Mouse (Mus musculus): ENCODE measurements around the gene Cbwd1. TPM values are rescaled to one million over a fixed set of nuclear protein-coding genes. Genes with fewer than 3 reads are reported as not detected.

Gene Cbwd1
- polyA plus RNA-seq, 1 experiment, result 1.9 TPM

DNA sequence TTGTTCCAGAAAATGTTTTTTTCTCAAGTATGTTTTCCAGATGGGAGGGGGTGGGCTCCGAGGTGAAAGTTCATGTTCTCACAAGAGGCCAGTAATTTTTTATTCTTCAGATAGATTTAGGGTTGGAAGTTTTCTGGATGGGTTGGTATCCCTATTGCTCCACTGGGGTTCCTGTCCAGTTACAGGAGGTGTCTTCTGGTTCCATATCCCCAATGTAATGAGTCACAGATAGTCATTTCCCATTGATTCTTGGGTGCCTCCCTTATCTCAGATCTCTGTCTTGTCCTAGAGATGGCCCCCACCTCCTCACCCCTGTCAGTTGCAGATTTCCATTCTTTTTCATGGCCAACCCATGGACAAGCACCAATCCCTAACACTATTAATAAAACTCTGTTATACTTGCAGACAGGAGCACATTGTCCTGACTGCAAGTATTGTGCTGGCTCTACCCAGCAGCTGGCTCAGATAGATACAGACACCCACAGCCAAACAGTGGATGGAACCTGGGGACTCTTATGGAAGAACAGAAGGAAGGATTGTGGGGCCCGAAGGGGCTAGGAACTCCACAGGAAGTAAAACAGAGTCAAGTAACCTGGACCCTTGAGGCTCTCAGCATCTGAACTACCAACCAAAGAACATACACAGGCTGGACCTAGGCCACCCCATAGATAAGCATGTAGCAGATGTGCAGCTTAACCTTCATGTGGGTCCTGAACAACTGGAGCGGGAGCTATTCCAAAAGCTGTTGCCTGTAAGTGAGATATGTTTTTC lies 52.8 kb downstream of the Cbwd1 start:
- Histone ChIP-seq H3K4me3 (ENCODE audit: control insufficient read depth, insufficient read depth, low read length) (no peak overlapping the region), H3K36me3 (ENCODE audit: control insufficient read depth, insufficient read depth, low read length) (no peaks in the 10 kb centered on the region), H3K4me1 (replicated peaks; ENCODE audit: control insufficient read depth, insufficient read depth, low read length) (no peaks in the 10 kb centered on the region), H3K27me3 (ENCODE audit: control insufficient read depth, insufficient read depth, low read length) (no peaks in the 10 kb centered on the region), H3K27ac (ENCODE audit: control insufficient read depth, insufficient read depth, low read length) (no peak overlapping the region)
- no peak for DNase-seq
- WGBS, result 86% methylated on average over 3 of the region's 3 CpGs
- TF ChIP-seq POLR2A (IDR thresholded peaks at IDR 0.05; ENCODE audit: control insufficient read depth, extremely low read depth, insufficient read depth, low read length, poor library complexity) (no peak), CTCF (IDR thresholded peaks at IDR 0.05; ENCODE audit: borderline replicate concordance, control insufficient read depth, extremely low read depth, insufficient read depth, low read length, poor library complexity) (no peak)

GRCm38 (mm10) chr19:24907655-24908054 lies 53.8 kb downstream of the Cbwd1 start:
- WGBS, result over 99% methylated on average over 6 of the region's 6 CpGs
- TF ChIP-seq CTCF (IDR thresholded peaks at IDR 0.05; ENCODE audit: borderline replicate concordance, control insufficient read depth, extremely low read depth, insufficient read depth, low read length, poor library complexity) (no peak), POLR2A (IDR thresholded peaks at IDR 0.05; ENCODE audit: control insufficient read depth, extremely low read depth, insufficient read depth, low read length, poor library complexity) (no peak)
- Histone ChIP-seq H3K36me3 (ENCODE audit: control insufficient read depth, insufficient read depth, low read length) (no peaks in the 10 kb centered on the region), H3K27ac (ENCODE audit: control insufficient read depth, insufficient read depth, low read length) (no peak overlapping the region), H3K4me3 (ENCODE audit: control insufficient read depth, insufficient read depth, low read length) (no peak overlapping the region), H3K4me1 (replicated peaks; ENCODE audit: control insufficient read depth, insufficient read depth, low read length) (no peaks in the 10 kb centered on the region), H3K27me3 (ENCODE audit: control insufficient read depth, insufficient read depth, low read length) (no peaks in the 10 kb centered on the region)
- no peak for DNase-seq

DNA sequence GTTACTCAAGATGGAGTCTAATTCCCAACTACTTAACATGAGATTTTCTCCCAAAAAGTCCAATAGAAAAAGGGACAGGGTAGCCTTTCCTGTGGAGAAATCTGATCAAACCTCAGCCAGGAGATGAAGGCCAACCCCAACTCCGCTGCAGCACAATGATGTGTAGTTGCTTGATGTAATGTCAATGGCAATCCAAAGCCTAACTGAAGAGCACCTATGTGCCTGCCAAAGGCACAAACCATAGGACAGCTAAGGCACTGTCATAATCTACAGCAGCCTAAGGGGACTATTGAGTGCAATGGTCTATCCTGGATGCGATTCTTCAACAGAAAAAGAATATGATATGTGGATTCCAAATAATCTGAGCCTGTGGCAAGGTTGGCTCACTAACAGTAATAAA lies 58.6 kb downstream of the Cbwd1 start:
- Histone ChIP-seq H3K27ac (ENCODE audit: control insufficient read depth, insufficient read depth, low read length) (no peak overlapping the region), H3K27me3 (ENCODE audit: control insufficient read depth, insufficient read depth, low read length) (peaks cover 24% of the 10 kb centered on the region), H3K4me1 (replicated peaks; ENCODE audit: control insufficient read depth, insufficient read depth, low read length) (no peaks in the 10 kb centered on the region), H3K4me3 (ENCODE audit: control insufficient read depth, insufficient read depth, low read length) (no peak overlapping the region), H3K36me3 (ENCODE audit: control insufficient read depth, insufficient read depth, low read length) (no peaks in the 10 kb centered on the region)
- TF ChIP-seq POLR2A (IDR thresholded peaks at IDR 0.05; ENCODE audit: control insufficient read depth, extremely low read depth, insufficient read depth, low read length, poor library complexity), result no peak
- TF ChIP-seq CTCF (IDR thresholded peaks at IDR 0.05; ENCODE audit: borderline replicate concordance, control insufficient read depth, extremely low read depth, insufficient read depth, low read length, poor library complexity), result no peak
- no peak for DNase-seq
- WGBS, result 75% methylated on average over 2 of the region's 2 CpGs

GRCm38 (mm10) chr19:24902256-24902655 lies 59.2 kb downstream of the Cbwd1 start:
- Histone ChIP-seq H3K36me3 (ENCODE audit: control insufficient read depth, insufficient read depth, low read length) (no peaks in the 10 kb centered on the region), H3K27me3 (ENCODE audit: control insufficient read depth, insufficient read depth, low read length) (peaks cover 28% of the 10 kb centered on the region), H3K27ac (ENCODE audit: control insufficient read depth, insufficient read depth, low read length) (no peak overlapping the region), H3K4me1 (replicated peaks; ENCODE audit: control insufficient read depth, insufficient read depth, low read length) (no peaks in the 10 kb centered on the region), H3K4me3 (ENCODE audit: control insufficient read depth, insufficient read depth, low read length) (no peak overlapping the region)
- WGBS, result 2% methylated on average over 2 of the region's 2 CpGs
- no peak for DNase-seq
- TF ChIP-seq POLR2A (IDR thresholded peaks at IDR 0.05; ENCODE audit: control insufficient read depth, extremely low read depth, insufficient read depth, low read length, poor library complexity) (no peak), CTCF (IDR thresholded peaks at IDR 0.05; ENCODE audit: borderline replicate concordance, control insufficient read depth, extremely low read depth, insufficient read depth, low read length, poor library complexity) (no peak)

DNA sequence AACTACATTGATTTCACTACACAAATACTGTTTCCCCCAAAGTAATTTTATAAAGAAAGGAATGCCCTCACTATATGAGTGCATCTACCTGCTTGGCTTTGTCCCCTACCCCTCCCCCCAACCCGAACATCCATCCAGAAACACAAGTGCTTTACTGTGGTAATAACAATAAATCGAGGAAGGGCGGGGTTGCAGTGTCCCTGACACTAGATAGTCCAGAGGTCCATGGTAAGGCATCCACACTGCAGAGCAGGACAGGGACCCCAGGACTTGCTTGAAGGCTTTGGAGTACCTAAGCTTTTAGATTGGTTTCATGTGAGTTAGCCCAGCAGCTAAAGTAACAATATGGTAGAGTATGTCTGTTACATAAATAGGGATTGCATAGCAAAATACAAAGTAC lies 59.7 kb downstream of the Cbwd1 start:
- TF ChIP-seq CTCF (IDR thresholded peaks at IDR 0.05; ENCODE audit: borderline replicate concordance, control insufficient read depth, extremely low read depth, insufficient read depth, low read length, poor library complexity) (no peak), POLR2A (IDR thresholded peaks at IDR 0.05; ENCODE audit: control insufficient read depth, extremely low read depth, insufficient read depth, low read length, poor library complexity) (no peak)
- H3K27ac ChIP-seq (ENCODE audit: control insufficient read depth, insufficient read depth, low read length), result no peak overlapping the region
- no peaks in the 10 kb centered on the region for H3K36me3 ChIP-seq (ENCODE audit: control insufficient read depth, insufficient read depth, low read length)
- H3K4me3 ChIP-seq (ENCODE audit: control insufficient read depth, insufficient read depth, low read length), result no peak overlapping the region
- DNase-seq, result no peak
- 20% methylated on average over 3 of the region's 3 CpGs for WGBS
- H3K27me3 ChIP-seq (ENCODE audit: control insufficient read depth, insufficient read depth, low read length), result peaks cover 34% of the 10 kb centered on the region
- H3K4me1 ChIP-seq (replicated peaks; ENCODE audit: control insufficient read depth, insufficient read depth, low read length), result no peaks in the 10 kb centered on the region

GRCm38 (mm10) chr19:24900581-24901220 lies 60.7 kb downstream of the Cbwd1 start, which contains the start of gene Foxd4:
Gene Foxd4 (minus strand): TSS chr19:24901197.
- Histone ChIP-seq H3K27ac (ENCODE audit: control insufficient read depth, insufficient read depth, low read length) (no peak within 1 kb of the TSS), H3K4me3 (ENCODE audit: control insufficient read depth, insufficient read depth, low read length) (no peak within 1 kb of the TSS), H3K36me3 (ENCODE audit: control insufficient read depth, insufficient read depth, low read length) (no peaks in the 10 kb centered on the region), H3K4me1 (replicated peaks; ENCODE audit: control insufficient read depth, insufficient read depth, low read length) (no peaks in the 10 kb centered on the region), H3K27me3 (ENCODE audit: control insufficient read depth, insufficient read depth, low read length) (peaks cover 37% of the 10 kb centered on the region)
- WGBS, result 6% methylated on average over 27 of the region's 27 CpGs
- DNase-seq, result no peak
- TF ChIP-seq POLR2A (IDR thresholded peaks at IDR 0.05; ENCODE audit: control insufficient read depth, extremely low read depth, insufficient read depth, low read length, poor library complexity) (no peak), CTCF (IDR thresholded peaks at IDR 0.05; ENCODE audit: borderline replicate concordance, control insufficient read depth, extremely low read depth, insufficient read depth, low read length, poor library complexity) (no peak)
